ENCODE assay signal across 7 mouse cellular contexts in the genomic region with DNA sequence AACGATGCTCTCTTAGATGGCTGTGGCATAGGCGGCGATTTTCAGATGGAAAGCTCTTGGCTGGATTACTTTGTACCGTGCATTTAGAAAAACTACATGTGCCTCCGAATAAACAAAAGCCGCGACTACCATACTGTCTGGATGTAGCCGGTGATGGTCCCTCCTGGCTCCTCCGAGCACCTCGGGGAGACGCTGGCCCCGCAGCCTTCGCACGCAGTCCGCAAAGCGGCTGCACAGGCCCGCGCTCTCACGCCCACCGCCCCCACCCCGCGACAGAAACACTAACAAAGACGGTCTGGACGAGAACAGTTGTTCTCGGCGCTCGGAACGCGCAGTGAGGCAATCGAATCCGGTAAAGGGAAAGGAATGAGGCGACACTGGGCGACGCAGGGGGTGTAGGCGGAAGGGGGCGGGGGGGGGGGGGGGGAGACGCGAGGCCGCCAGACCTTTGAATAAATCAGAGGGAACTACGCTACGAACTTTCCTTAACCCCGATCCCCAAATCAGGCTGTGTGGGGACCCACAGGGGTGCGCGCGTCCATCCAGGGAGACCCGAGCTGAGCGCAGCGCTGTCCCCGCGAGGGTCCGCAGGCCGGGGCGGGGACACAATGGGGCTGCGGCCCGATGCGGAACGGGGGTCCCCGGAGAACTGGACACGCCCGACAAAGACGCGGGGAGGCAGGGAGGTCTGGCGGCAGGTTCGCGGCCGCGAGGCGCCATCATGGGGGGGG. TPM values are rescaled to one million over a fixed set of nuclear protein-coding genes. Genes with fewer than 3 reads are reported as not detected.
A peak's percentile ranks its signal among the peaks of the same experiment; 100 is the strongest.
DNase-seq lines count a peak whose midpoint lies in the region; ATAC-seq and TF ChIP-seq lines count a peak whose summit lies in the region.

No protein-coding gene starts in this region.

- no peak for TF ChIP-seq CTCF in C2C12 (IDR thresholded peaks at IDR 0.05; ENCODE audit: control insufficient read depth, insufficient read depth, insufficient read length)

- peaks cover 5% of the 10 kb centered on the region for H3K36me3 ChIP-seq in C2C12 (ENCODE audit: control insufficient read depth, insufficient read depth)
- no peaks in the 10 kb centered on the region for H3K36me3 ChIP-seq in heart, embryonic 15.5 days

- peak overlapping the region; percentile 98 for H3K27ac ChIP-seq in heart, embryonic 15.5 days

- peaks cover 17% of the 10 kb centered on the region for H3K4me1 ChIP-seq in heart, embryonic 15.5 days (replicated peaks)

- H3K9me3 ChIP-seq in heart, embryonic 15.5 days (replicated peaks) = no peaks in the 10 kb centered on the region

- ATAC-seq in heart, embryonic 15.5 days (replicated peaks; ENCODE audit: insufficient number of reproducible peaks, insufficient read depth, low FRiP score, low read depth) = peak; percentile 40

- H3K79me2 ChIP-seq in C2C12 (ENCODE audit: control insufficient read depth, insufficient read depth) = peaks cover 55% of the 10 kb centered on the region

- H3K27me3 ChIP-seq in C2C12 (ENCODE audit: control insufficient read depth, insufficient read depth, insufficient read length) = no peaks in the 10 kb centered on the region
- H3K27me3 ChIP-seq in heart, embryonic 15.5 days = no peaks in the 10 kb centered on the region

- H3K4me3 ChIP-seq in C2C12 (ENCODE audit: insufficient read depth, poor library complexity, severe bottlenecking) = peak overlapping the region; percentile 60
- H3K4me3 ChIP-seq in heart, embryonic 15.5 days = peak overlapping the region; percentile 94

- peaks cover 35% of the 10 kb centered on the region for H3K79me3 ChIP-seq in C2C12 (ENCODE audit: low read depth)

- peak overlapping the region; percentile 63 for H3K4me2 ChIP-seq in heart, embryonic 15.5 days

- H3K9ac ChIP-seq in heart, embryonic 15.5 days = peak overlapping the region; percentile 95

- WGBS in heart, embryonic 15.5 days = under 1% methylated on average over 62 of the region's 68 CpGs

- DNase-seq in Muller cell, postnatal 12 days (ENCODE audit: inconsistent ontology term) = peak; percentile 68
- DNase-seq in embryo, embryonic 11 days = peak; percentile 73
- DNase-seq in layer of hippocampus, postnatal 10 days (ENCODE audit: low spot score in 2 of 2) = peak; percentile 42 to 55
- peak; percentile 56 to 68 for DNase-seq in lung, postnatal 4 days
- DNase-seq in right cerebral cortex, postnatal 14 days = peak; percentile 40

- H3ac ChIP-seq in C2C12 (ENCODE audit: control insufficient read depth, insufficient read length, low read depth) = peak overlapping the region; percentile 98

TF ChIP-seq in C2C12, 6 proteins besides CTCF, POLR2A, EP300 and RAD21:
- TF ChIP-seq MYOG (IDR thresholded peaks at IDR 0.05; ENCODE audit: control insufficient read depth, extremely low read depth, insufficient read length) = no peak
- no peak for TF ChIP-seq USF1 (IDR thresholded peaks at IDR 0.05; ENCODE audit: low read depth)
- peak; percentile 34 for TF ChIP-seq CEBPB (IDR thresholded peaks at IDR 0.05; ENCODE audit: low read depth)
- TF ChIP-seq FOSL1 (IDR thresholded peaks at IDR 0.05; ENCODE audit: insufficient read depth, low read length, poor library complexity, severe bottlenecking) = no peak
- TF ChIP-seq MAX (IDR thresholded peaks at IDR 0.05) = no peak

RNA-seq across cellular contexts. Expression of gene Smad1, which starts 0.9 kb away (rescaled TPM):
- 11.2 TPM for polyA plus RNA-seq in C2C12 (2012; fragmentation: generic; extraction: Trizol)
- polyA plus RNA-seq in heart, embryonic 15.5 days (2015; fragmentation: Nextera tagmentation; extraction: Ambion mirVana) = 17.9 and 22.2 TPM in 2 replicates
- 10 to 100 TPM; 29.0 to 33.2 TPM for total RNA-seq in layer of hippocampus, postnatal 10 days (2021)

Comparison
In these comparisons a context has a peak if more than half of its experiments do, and no peak if none do; other contexts are left out.
1. Peak in every context shown above with its lines: DNase-seq, ATAC-seq, H3K4me3 ChIP-seq and H3K27ac ChIP-seq.